Mouse (Mus musculus): ENCODE measurements around the gene Kat5. TPM values are rescaled to one million over a fixed set of nuclear protein-coding genes. Genes with fewer than 3 reads are reported as not detected.

The Kat5 gene
- polyA plus RNA-seq, 1 experiment from 2014 or later, result 49.5 TPM

GRCm38 (mm10) chr19:5611973-5612372 lies 1.9 kb upstream of the Kat5 start:
- Histone ChIP-seq H3K27me3 (ENCODE audit: control insufficient read depth, insufficient read depth, low read length) (no peaks in the 10 kb centered on the region), H3K9ac (replicated peaks; ENCODE audit: low read length) (no peak overlapping the region), H3K4me2 (ENCODE audit: low read length) (no peak overlapping the region), H3K36me3 (ENCODE audit: control insufficient read depth, insufficient read depth, low read length) (peaks cover 19% of the 10 kb centered on the region), H3K4me1 (ENCODE audit: control insufficient read depth, insufficient read depth, low read length) (peaks cover 22% of the 10 kb centered on the region), H3K9me3 (ENCODE audit: control insufficient read depth, low read length) (no peaks in the 10 kb centered on the region), H3K27ac (replicated peaks; ENCODE audit: low read depth, low read length) (no peak overlapping the region), H3K4me3 (replicated peaks; ENCODE audit: low read depth, low read length) (no peak overlapping the region)
- DNase-seq (no peak), ATAC-seq (ENCODE audit: low FRiP score, low TSS enrichment) (no peak)
- WGBS, result 90% methylated on average over 1 of the region's 1 CpGs

- Histone ChIP-seq H3K9ac (replicated peaks; ENCODE audit: low read length) (peak overlapping the region; percentile 89), H3K4me2 (ENCODE audit: low read length) (peak overlapping the region; percentile 81), H3K27ac (replicated peaks; ENCODE audit: low read depth, low read length) (peak overlapping the region; percentile 99), H3K36me3 (ENCODE audit: control insufficient read depth, insufficient read depth, low read length) (peaks cover 47% of the 10 kb centered on the region), H3K27me3 (ENCODE audit: control insufficient read depth, insufficient read depth, low read length) (no peaks in the 10 kb centered on the region), H3K4me3 (replicated peaks; ENCODE audit: low read depth, low read length) (peak overlapping the region; percentile 63), H3K4me1 (ENCODE audit: control insufficient read depth, insufficient read depth, low read length) (peaks cover 22% of the 10 kb centered on the region), H3K9me3 (ENCODE audit: control insufficient read depth, low read length) (no peaks in the 10 kb centered on the region)
- WGBS, result 64% methylated on average over 10 of the region's 10 CpGs
- no peak for DNase-seq
- ATAC-seq (ENCODE audit: low FRiP score, low TSS enrichment), result no peak; the same call in 1 of the 2 replicates
These were observed 878 bp downstream of the Kat5 start for GRCm38 (mm10) chr19:5609171-5609546.

- Histone ChIP-seq H3K9ac (replicated peaks; ENCODE audit: low read length) (peak overlapping the region; percentile 89), H3K36me3 (ENCODE audit: control insufficient read depth, insufficient read depth, low read length) (peaks cover 52% of the 10 kb centered on the region), H3K27ac (replicated peaks; ENCODE audit: low read depth, low read length) (peak overlapping the region; percentile 99; the same call in 1 of the 2 replicates), H3K27me3 (ENCODE audit: control insufficient read depth, insufficient read depth, low read length) (no peaks in the 10 kb centered on the region), H3K4me3 (replicated peaks; ENCODE audit: low read depth, low read length) (peak overlapping the region; percentile 63), H3K4me2 (ENCODE audit: low read length) (peak overlapping the region; percentile 81), H3K9me3 (ENCODE audit: control insufficient read depth, low read length) (no peaks in the 10 kb centered on the region), H3K4me1 (ENCODE audit: control insufficient read depth, insufficient read depth, low read length) (peaks cover 22% of the 10 kb centered on the region)
- 94% methylated on average over 13 of the region's 13 CpGs for WGBS
- DNase-seq, result no peak
- no peak for ATAC-seq (ENCODE audit: low FRiP score, low TSS enrichment)
These were observed 1.3 kb downstream of the Kat5 start for GRCm38 (mm10) chr19:5608707-5609106.

GRCm38 (mm10) chr19:5607705-5608410 lies 2.2 kb downstream of the Kat5 start:
- Histone ChIP-seq H3K4me3 (replicated peaks; ENCODE audit: low read depth, low read length) (no peak overlapping the region), H3K9ac (replicated peaks; ENCODE audit: low read length) (no peak overlapping the region), H3K27ac (replicated peaks; ENCODE audit: low read depth, low read length) (no peak overlapping the region), H3K4me1 (ENCODE audit: control insufficient read depth, insufficient read depth, low read length) (peaks cover 26% of the 10 kb centered on the region), H3K4me2 (ENCODE audit: low read length) (peak overlapping the region; percentile 19; the same call in 1 of the 2 replicates), H3K27me3 (ENCODE audit: control insufficient read depth, insufficient read depth, low read length) (no peaks in the 10 kb centered on the region), H3K9me3 (ENCODE audit: control insufficient read depth, low read length) (no peaks in the 10 kb centered on the region), H3K36me3 (ENCODE audit: control insufficient read depth, insufficient read depth, low read length) (peaks cover 60% of the 10 kb centered on the region)
- ATAC-seq (ENCODE audit: low FRiP score, low TSS enrichment) (no peak), DNase-seq (no peak)
- WGBS, result 97% methylated on average over 26 of the region's 26 CpGs

DNA sequence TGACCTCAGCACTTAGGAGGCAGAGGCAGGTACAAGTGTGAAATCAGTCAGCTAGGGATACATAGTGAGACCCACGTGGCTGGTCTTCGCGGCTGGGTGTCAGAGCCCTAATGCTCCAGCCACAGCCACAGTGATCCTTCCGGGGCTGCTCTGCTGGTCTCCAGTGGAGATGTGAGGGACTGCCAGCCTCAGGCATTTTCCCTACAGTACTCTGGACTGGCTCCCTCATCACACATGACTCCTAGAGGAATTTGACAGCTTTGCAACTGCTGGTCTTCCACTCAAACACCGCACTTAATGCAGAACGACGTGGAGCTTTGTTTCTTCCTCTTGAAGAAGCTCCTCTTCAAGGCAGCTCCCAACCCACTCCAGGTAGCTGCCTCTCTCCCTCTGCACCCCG lies 3.8 kb downstream of the Kat5 start:
- DNase-seq (no peak), ATAC-seq (ENCODE audit: low FRiP score, low TSS enrichment) (no peak)
- H3K27me3 ChIP-seq (ENCODE audit: control insufficient read depth, insufficient read depth, low read length), result no peaks in the 10 kb centered on the region
- H3K36me3 ChIP-seq (ENCODE audit: control insufficient read depth, insufficient read depth, low read length), result peaks cover 61% of the 10 kb centered on the region
- 89% methylated on average over 8 of the region's 8 CpGs for WGBS
- no peak overlapping the region for H3K4me2 ChIP-seq (ENCODE audit: low read length)
- peaks cover 33% of the 10 kb centered on the region for H3K4me1 ChIP-seq (ENCODE audit: control insufficient read depth, insufficient read depth, low read length)
- no peaks in the 10 kb centered on the region for H3K9me3 ChIP-seq (ENCODE audit: control insufficient read depth, low read length)
- no peak overlapping the region for H3K9ac ChIP-seq (replicated peaks; ENCODE audit: low read length)
- H3K27ac ChIP-seq (replicated peaks; ENCODE audit: low read depth, low read length), result no peak overlapping the region
- no peak overlapping the region for H3K4me3 ChIP-seq (replicated peaks; ENCODE audit: low read depth, low read length)

DNA sequence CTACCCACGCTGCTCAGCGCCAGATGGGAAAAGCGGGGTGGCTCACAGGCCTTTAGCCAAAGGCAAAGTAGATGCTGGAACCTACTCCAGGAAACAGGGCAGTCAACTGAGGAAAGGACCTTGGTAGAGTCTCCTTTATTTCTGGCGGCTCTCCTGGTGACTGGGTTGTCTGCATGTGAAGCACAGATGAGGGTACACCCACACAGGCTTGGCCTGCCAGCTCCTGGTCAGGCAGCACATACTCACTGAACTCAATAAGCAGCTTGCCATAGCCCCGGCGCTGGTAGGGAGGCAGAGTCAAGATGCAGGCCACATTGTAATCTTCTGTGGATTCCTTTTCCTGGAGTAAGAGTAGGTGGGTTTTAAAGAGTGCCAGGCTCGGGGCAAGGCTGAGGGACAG lies 4.9 kb downstream of the Kat5 start:
- H3K4me3 ChIP-seq (replicated peaks; ENCODE audit: low read depth, low read length), result no peak overlapping the region
- H3K9ac ChIP-seq (replicated peaks; ENCODE audit: low read length), result no peak overlapping the region
- DNase-seq (no peak), ATAC-seq (ENCODE audit: low FRiP score, low TSS enrichment) (no peak)
- peaks cover 61% of the 10 kb centered on the region for H3K36me3 ChIP-seq (ENCODE audit: control insufficient read depth, insufficient read depth, low read length)
- H3K27ac ChIP-seq (replicated peaks; ENCODE audit: low read depth, low read length), result no peak overlapping the region
- H3K4me1 ChIP-seq (ENCODE audit: control insufficient read depth, insufficient read depth, low read length), result peaks cover 24% of the 10 kb centered on the region
- 92% methylated on average over 7 of the region's 7 CpGs for WGBS
- no peaks in the 10 kb centered on the region for H3K27me3 ChIP-seq (ENCODE audit: control insufficient read depth, insufficient read depth, low read length)
- H3K9me3 ChIP-seq (ENCODE audit: control insufficient read depth, low read length), result no peaks in the 10 kb centered on the region
- no peak overlapping the region for H3K4me2 ChIP-seq (ENCODE audit: low read length)

DNA sequence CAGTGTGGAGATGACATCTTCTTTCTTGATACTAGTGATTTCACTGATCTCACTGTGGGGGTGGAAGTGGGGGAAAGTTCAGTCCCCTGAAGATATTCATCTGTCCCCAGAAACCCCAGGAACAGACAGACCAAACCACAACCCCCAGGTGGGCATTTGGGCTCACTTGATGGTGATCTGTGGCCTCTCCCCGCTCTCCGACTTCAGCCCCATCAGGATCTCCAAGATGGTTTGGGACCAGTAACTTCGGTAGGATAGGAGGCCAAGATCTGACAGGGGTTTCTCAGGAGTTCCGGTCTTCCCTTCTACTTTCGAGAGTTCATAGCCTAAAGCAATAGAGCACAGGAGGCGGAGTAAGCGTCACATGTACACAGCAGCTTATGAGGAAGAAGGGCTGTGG lies 6.4 kb downstream of the Kat5 start:
- Histone ChIP-seq H3K4me2 (ENCODE audit: low read length) (no peak overlapping the region), H3K4me1 (ENCODE audit: control insufficient read depth, insufficient read depth, low read length) (peaks cover 17% of the 10 kb centered on the region), H3K27me3 (ENCODE audit: control insufficient read depth, insufficient read depth, low read length) (no peaks in the 10 kb centered on the region), H3K4me3 (replicated peaks; ENCODE audit: low read depth, low read length) (no peak overlapping the region), H3K27ac (replicated peaks; ENCODE audit: low read depth, low read length) (no peak overlapping the region), H3K9ac (replicated peaks; ENCODE audit: low read length) (no peak overlapping the region), H3K9me3 (ENCODE audit: control insufficient read depth, low read length) (no peaks in the 10 kb centered on the region), H3K36me3 (ENCODE audit: control insufficient read depth, insufficient read depth, low read length) (peaks cover 59% of the 10 kb centered on the region)
- DNase-seq, result no peak
- 94% methylated on average over 7 of the region's 7 CpGs for WGBS
- no peak for ATAC-seq (ENCODE audit: low FRiP score, low TSS enrichment)

- Histone ChIP-seq H3K9ac (replicated peaks; ENCODE audit: low read length) (peak within 1 kb of the TSS; percentile 80), H3K4me2 (ENCODE audit: low read length) (peak within 1 kb of the TSS; percentile 92), H3K4me3 (replicated peaks; ENCODE audit: low read depth, low read length) (peak within 1 kb of the TSS; percentile 74), H3K9me3 (ENCODE audit: control insufficient read depth, low read length) (no peaks in the 10 kb centered on the region), H3K27me3 (ENCODE audit: control insufficient read depth, insufficient read depth, low read length) (no peaks in the 10 kb centered on the region), H3K4me1 (ENCODE audit: control insufficient read depth, insufficient read depth, low read length) (peaks cover 10% of the 10 kb centered on the region), H3K27ac (replicated peaks; ENCODE audit: low read depth, low read length) (peak within 1 kb of the TSS; percentile 84), H3K36me3 (ENCODE audit: control insufficient read depth, insufficient read depth, low read length) (peaks cover 41% of the 10 kb centered on the region)
- ATAC-seq (ENCODE audit: low FRiP score, low TSS enrichment) (peak; percentile 84), DNase-seq (peak; percentile 93)
- WGBS, result under 1% methylated on average over 64 of the region's 64 CpGs
These were observed 8.1 kb downstream of the Kat5 start, which contains the start of gene Rnaseh2c for GRCm38 (mm10) chr19:5601752-5602541. Gene Rnaseh2c (plus strand): TSS chr19:5601873.

Measured in midbrain, embryonic 14.5 days (tissue).